Mouse (Mus musculus): ENCODE data around the gene Actrt3.
A peak's percentile ranks its signal among the peaks of the same experiment; 100 is the strongest.

Actrt3 gene

DNA sequence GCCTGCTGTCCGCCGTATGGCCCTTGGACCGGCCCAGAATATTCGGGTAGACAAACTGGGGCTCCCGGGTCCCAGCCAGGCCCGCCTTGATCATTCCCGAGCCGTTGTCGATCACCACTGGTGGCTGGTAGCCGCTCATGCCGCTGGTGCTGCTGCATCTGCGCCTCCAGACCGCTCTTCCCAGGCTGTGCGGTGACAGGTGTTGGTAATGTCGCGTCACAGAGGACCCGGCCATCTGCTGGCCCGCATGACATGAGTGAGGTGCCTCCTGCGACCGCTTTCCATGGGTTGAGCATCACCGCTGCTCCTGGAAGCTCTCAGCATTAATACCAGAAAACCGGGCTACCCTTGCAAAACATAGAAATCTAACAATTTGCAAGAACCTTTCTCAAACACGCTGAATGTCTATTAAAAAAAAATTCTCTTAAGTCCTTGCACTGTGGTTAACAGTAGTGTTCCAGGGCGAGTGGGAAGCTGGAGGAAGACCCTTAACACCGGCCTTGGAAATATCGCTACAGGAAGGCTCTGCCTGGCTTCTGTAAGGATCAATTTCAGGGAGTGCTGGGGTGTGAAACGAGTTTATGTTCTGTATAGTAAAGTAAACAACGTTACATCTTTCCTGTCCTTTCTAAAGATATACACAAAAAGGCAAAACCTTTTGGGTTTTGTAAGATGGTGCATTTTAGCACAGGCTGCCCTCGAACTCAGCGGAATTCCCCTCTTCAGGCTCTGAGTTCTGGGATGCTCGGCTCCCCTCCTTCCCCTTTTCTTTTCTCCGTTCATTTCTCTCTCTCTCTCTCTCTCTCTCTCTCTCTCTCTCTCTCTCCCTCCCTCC lies at the start of gene Actrt3:
Gene Actrt3, minus strand, starts transcription at position 229 of the 835 bp plus-strand sequence.
- peak; percentile 44 for DNase-seq (ENCODE audit: extremely low read depth, low read depth)

DNA sequence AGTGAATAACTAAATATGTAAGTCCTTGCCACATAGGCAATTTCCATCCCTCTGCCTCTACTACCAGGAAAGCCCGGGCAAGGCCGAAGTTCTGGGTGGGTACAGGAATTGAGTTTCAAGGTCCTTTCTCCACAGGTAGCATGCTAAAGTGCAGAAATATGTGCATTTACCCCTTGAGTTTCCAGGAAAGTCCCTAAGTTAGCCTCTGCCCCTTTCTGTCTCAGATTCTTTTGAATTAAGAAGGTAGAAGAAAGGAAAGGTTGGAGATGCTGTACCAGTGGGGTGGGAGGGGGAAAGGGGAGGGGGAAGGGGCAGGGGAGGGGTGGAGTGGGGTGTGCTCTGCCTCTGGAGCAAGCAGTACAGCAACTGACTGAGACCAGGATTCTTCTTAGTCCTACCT lies 48.7 kb upstream of the Actrt3 start:
- no peak for DNase-seq (ENCODE audit: extremely low read depth, low read depth)

DNA sequence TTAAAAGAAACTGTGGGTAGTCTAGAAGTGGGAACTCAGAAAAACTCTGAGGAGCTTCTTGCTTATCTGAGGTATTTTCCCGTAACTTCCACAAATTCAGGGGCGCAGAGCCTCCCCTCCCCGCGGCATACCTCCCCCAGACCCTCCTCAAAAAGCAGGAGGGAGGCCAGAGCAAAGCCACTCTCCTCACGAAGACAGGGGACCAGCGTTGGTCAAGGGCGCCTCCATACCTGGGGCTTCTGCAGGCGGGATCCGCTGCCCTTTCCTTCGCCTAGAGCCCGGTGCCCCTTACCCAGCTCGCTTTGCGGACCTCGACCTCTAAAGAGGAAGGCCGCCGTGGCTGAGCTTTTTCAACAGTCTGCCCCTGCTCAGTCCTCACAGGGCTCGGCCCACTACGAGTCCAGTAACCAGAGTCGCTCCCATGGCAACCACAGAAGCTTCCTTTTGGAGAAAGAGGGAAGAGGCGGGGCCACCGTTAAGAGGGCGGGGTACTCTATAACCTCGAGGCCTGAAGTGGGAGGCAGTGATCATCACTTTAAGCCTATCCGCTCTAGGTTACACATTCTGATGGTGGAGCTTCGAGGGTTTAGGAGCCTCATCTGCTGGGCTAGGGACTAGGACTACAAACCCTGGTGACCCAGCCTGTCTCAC lies 47.8 kb upstream of the Actrt3 start, which contains the start of gene Lrrc34:
Gene Lrrc34, minus strand, starts transcription at position 430 of the 651 bp plus-strand sequence.
- DNase-seq (ENCODE audit: extremely low read depth, low read depth) = no peak

DNA sequence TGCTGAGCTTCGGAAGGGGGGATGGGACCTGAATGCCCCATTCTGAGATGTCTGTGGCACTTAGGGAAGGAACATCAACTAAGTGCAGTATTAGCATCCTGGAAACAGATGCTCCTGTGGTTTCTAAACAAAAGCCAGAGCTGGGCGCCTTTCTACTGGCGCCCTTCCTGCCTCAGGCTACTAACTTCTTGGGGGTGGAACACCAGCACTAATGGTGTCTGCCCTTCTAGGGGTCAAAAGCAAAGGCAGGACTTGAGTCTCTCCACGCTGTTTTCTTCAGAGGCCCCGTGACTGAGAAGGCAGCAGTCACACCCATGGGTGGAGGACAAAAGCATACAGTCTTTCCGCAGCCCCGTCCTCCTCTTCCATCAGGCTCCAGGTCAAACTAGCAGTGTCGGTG lies 47.0 kb upstream of the Actrt3 start:
- DNase-seq (ENCODE audit: extremely low read depth, low read depth) = no peak

DNA sequence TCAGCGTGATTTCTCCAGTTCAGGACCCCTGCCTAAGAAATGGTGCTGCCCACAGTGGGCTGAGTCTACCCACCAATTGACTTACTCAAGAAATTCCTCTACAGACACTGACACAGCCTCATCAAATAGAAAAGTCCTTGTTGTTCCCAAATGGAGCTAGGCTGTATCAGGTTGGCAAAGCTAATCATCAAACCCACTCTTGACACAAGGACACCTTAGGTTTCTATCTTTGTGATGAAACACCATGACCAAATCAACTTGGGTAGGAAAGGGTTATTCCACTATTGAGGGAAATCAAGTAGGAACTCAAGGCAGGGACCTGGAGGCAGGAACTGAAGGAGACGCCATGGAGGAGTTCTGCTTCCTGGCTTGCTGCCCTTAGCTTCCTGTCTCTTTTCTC lies 44.5 kb upstream of the Actrt3 start, which contains the start of gene Lrriq4:
Gene Lrriq4, plus strand, starts transcription at position 301 of the 400 bp plus-strand sequence.
- no peak for DNase-seq (ENCODE audit: extremely low read depth, low read depth)

DNA sequence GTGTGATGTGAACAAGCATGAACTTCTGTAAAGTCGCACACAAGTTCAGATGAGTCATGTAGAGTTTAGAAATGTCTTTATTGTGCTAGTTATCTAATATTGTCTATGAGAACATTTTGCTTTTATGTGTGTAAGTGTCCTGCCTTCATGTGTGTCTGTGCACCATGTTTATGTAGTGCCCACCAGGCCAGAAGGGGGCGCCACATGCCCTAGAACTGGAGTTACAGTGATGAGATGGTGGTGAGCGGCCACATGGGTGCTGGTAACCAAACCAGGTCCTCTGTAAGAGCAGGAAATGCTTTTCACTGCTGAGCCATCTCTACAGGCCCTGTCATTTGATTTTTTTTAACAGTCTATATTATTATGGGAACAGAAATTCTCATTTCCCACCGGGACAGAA lies 35.9 kb upstream of the Actrt3 start:
- DNase-seq (ENCODE audit: extremely low read depth, low read depth) = no peak

DNA sequence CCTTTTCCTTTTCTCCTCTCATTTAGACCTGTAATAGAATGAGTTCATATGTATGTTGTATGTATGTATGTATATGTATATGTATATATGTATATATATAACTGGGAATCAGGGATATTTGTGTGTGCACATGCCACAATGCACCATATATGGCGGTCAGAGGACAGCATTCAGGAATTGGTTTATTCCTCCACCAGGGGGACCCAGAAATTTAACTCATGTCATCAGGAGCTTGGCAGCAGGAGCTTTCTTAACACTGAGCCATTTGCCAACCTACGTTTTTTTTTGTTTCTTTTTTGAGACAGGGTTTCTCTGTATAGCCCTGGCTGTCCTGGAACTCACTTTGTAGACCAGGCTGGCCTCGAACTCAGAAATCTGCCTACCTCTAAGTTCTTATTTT lies 33.9 kb upstream of the Actrt3 start:
- no peak for DNase-seq (ENCODE audit: extremely low read depth, low read depth)

DNA sequence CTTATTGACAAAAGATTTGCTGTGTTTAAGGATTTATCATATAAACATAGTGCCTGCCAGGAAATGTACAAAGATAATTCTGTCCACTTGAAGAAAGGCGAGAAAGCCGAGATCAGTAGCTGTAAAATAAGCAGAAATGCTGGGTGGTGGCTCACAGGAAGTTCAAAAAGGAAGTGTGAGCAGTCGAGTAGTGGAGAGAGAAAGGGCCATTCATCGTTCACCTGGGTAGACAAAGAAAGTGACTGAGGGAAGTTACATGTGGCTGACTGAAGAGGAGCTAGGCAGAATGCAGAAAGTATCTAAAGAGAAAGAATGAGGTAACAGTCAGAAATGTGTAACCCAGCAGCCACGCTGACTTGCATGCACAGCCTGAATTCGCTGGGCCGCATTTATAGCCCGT lies 20.4 kb upstream of the Actrt3 start:
- peak; percentile 25 for DNase-seq (ENCODE audit: extremely low read depth, low read depth)

DNA sequence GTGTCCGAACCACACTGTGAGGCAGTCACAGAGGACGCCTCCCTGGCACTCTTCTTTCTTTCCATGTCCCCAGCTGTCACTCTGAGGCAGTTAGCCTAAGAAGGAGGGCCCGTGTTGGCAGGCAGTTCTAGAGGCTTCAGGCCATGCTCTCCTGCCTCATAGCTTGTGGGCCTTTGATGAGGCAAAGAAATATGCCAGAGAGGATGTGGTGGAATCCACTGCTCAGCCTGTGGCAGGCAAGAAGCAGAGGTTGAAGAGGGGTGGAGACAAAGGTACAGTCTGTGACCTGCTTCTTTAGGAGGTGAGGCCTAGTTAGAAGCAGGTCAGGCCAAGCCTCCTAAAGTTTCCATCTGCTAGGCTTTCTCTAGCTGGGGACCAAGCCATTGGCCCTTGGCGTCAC lies 11.2 kb upstream of the Actrt3 start:
- no peak for DNase-seq (ENCODE audit: extremely low read depth, low read depth)

DNA sequence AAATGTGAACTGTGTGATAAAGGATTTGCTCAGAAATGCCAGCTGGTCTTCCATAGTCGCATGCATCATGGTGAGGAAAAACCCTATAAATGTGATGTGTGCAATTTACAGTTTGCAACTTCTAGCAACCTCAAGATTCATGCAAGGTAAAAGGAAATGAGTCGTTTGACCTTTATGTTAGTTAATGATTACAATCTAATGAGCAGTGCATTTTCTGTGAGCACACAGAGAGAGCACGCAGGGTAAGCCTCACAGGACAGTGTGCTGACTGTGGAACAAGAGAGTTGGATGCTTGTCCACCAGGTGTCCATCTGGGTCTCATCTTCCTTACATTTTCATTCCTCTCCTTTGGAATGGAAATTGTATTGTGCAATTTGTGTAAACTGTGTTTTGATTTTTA lies 9.3 kb upstream of the Actrt3 start:
- DNase-seq (ENCODE audit: extremely low read depth, low read depth) = no peak

DNA sequence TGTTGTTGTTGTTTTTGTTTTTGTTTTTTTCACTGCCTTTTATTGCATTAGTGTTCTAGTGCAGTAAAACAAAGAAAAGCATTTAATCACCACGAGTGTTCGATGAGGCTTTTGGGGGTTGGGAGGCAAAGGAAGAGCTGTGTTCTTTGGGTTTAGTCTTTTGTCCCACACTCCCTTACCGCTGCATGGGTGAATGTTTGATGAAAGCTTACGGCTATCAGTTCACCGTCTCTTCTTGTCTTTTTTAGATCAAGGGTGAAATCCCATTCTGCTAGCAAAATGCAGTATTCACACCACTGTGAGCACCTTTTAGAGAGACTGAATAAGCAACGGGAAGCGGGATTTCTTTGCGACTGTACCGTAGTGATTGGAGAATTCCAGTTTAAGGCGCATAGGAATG lies 3.5 kb upstream of the Actrt3 start:
- DNase-seq (ENCODE audit: extremely low read depth, low read depth) = no peak

DNA sequence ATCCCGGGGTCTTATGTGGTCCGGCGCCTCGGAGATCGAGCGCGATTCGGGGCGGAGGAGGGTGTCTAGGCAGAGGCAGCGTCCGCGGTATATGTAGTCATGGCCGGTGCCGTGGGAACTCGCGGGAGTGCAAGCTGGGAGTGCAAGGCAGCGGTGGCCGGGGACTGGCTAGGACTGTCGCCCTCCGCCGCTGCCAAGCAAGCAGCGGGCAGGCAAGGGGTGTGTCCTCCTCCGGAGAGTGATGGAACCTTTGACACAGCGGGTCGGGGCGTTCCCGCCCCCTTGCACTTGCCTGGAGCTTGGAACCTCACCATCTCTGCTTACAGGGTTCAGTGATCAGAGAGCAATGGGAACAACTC lies 3.0 kb upstream of the Actrt3 start:
- DNase-seq (ENCODE audit: extremely low read depth, low read depth) = peak; percentile 51

DNA sequence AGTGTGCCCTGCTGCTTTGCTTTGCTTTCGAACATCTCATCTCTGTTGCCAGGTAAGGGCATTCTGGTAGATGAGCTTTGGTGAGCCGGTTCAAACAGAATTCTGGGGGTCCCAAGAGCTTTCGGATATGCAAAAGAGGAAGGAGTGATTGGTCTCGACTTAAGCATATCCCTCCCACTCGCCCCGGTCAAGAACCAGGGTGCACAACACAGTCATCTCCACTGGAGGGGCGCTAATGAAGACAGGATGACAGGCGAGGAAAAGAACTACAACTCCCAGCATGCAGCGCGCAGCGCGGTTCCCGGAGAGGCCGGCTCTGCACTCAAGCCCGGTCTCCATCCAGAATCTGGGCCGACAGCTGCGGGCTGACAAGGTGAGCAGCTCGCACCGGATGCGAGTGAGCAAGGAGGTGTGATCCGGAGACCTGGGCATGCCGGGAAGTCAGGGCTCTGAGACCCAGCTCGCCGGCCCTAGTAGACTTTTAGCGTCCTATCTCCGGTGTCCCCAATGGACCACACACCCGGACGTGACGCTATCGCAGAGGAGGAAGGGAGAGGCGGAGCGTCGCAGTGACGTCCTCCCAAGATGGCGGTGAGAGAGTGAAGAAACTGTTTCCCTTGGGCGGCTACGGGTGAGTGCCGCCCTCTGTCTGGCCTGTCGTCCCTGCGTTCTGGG lies 2.5 kb upstream of the Actrt3 start, which contains the start of gene Mynn:
Gene Mynn, plus strand, starts transcription at position 1 of the 675 bp plus-strand sequence.
- peak; percentile 94 for DNase-seq (ENCODE audit: extremely low read depth, low read depth)

DNA sequence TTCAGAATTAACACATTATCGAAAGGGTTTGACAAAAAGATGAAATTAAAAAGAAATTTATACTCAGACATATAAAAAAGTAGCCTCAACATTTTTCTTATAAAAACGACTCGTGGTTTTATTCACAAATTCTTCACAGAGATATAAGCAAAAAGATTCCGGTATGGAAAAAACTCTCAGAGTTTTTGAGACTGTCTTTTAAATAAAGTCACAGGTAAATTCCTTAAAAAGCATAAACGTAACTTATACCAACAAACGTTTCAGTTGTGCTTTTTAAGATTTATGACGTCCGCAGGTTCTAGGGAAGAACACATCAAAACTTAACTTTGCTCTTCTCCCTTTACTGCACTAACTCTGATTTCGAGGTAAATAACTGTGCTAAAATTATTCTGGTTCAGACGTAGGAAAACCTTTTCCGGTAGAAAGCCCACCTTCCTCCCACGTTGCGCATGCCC lies 1.9 kb upstream of the Actrt3 start:
- DNase-seq (ENCODE audit: extremely low read depth, low read depth) = no peak

DNA sequence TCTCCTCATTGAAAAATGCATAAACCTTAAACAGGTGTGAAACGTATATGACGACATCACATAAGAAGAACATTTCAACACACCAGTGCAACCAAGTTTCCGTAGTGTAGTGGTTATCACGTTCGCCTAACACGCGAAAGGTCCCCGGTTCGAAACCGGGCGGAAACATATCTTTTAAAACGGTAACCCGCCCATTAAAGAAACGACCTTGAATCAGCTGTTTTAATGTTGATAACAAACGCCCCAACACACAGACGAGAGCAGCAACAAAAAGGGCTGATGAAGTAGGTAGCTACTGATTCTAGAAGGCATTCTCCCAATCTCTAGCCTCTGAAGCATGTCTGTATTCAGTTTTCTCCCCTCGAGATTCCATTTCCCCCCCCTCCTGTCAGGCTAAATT lies 1.4 kb upstream of the Actrt3 start:
- peak; percentile 87 for DNase-seq (ENCODE audit: extremely low read depth, low read depth)

DNA sequence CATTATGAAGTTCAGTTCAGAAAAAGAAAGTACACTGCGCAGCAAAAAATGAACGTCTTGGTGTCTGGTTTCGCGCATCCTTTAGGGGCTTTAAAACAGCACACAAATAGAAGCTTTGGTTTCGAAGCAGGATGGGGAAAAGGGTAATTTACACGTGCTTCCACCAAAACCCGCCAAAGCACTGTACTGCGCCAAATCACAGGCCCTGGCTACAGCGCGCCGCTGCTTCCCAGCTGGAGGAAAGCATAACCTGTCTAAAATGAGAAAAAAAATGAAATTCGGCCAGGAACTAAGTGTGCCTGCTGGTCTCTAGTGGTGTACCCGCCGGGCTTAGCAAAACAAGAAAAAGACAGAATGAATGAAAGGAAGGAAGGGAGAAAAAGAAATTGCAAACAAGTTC lies 978 bp upstream of the Actrt3 start:
- peak; percentile 49 for DNase-seq (ENCODE audit: extremely low read depth, low read depth)

DNA sequence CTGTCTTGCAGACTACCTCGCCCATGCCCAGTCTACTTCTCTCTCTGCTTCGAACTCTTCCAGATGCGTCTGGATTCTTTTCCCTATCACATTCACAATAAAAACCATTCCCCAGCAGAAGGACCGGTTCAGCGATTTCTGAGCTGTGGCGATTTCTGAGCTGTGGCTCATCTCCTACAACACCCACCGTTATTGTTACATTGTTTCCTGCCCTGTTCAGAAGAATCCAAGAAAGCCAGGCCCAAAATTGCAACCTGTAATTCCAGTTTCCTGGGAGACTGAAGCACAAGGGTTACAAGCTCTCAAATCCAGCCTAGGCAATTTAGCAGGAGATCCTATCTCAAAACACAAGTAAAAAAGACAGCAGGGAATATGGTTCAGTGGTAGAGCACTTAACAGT lies 2.5 kb downstream of the Actrt3 start:
- no peak for DNase-seq (ENCODE audit: extremely low read depth, low read depth)

DNA sequence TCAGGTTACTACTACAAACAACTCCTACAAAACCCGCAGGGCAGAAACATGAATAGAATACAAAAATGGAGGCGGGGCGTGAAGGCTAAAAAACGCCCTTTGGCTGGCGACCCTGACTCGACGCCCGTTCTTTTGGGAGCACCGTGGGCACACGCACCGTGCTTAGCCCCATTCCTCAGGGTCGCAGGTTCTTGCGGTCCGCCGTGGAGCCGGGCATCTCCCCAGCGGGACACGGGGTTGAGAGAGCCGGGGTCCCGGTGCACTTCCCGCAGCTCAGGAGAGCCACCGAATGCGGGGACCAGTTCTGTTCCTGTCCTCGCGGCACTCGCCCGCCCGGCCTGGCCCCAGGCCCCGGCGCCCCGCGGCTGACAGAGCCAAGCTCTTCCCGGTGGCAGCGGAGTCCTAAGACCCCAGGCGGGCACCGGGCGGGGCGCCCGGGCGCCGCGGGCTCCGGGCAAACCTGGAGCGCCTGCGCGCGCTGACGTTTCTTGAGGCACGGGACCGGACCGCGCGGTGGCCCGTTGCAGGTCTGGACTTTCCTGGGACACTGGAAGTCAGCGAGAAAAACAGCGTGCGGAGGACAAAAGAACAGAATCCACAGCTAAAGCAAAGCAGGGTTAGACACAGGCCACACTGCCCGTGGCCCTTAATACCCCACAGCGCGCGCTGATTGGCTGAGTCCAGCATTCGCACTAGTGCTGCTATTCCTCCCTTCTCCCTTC lies 4.5 kb downstream of the Actrt3 start:
- DNase-seq (ENCODE audit: extremely low read depth, low read depth) = peak; percentile 18

DNA sequence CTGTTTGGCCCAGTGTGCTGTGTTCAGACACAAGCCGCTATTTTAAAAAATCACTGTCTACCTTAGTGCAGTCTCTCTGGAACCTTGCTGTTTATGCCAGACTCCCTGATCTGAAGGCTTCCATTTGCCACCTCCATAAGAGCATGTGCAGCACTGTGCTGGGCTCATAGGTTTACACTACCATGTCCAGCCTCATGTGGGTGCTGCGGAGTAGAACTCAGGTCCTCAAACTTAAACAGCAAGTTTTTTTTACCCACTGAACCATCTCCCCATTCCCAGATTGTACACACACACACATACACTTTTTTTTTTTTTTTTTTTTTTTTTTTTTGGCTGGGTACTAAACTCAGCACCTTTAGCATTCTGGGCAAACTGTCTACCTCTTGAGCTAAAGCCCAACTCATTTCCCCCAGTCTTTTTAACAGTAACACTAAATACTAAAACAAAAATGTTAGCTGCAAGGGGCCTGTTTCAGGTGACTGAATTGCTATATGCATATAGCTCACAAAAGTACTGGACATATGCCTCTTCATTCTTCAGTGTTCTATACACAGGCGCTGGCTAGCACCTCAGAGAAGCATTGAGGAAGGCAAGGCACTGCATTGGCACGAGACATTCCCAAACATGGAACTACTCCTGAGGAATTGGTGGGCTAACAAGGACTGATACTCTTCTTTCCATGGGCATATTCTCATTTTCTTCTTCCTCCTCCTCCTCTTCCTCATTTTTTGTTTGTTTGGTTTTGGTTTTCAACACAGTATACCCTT lies 5.8 kb downstream of the Actrt3 start:
- peak; percentile 60 for DNase-seq (ENCODE audit: extremely low read depth, low read depth)

DNA sequence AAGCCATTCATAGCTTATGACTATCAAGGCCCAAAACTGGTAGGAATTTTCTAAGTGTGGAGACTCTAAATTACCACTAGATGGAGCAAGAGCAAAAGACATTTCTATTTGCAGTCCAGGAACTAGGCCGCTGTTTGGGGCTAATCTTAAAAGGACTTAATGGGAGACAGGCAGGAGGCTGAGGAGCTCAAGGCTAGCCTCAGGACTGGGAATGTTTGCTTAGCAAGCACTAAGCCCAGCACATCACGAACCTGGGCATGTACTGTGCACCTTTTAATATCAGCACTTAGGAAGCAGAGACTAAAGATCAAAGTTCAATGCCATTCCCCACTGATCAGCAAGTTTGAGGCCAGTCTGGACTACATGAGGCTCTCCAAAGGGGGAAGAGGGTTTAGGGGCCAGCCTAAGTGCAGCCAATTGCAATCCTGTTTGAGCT lies 7.3 kb downstream of the Actrt3 start:
- peak; percentile 73 for DNase-seq (ENCODE audit: extremely low read depth, low read depth)

DNA sequence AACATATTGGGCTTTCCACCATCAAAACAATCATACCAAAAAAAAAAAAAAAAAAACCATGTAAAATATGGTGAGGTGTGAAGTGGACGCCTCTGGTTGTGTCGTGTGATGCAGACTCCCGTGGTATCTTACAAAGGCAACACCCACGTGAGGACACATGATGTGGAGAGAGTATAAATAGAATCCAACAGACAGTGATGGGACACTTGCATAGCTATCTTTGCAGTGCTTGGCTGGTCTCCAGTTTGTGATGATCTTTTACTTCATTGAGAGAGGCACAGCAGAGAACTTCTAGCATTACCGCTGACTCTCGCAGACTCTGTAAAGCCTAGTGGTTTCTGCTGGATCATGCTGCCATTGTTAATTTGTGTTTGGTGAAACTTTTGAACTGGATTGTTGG lies 10.9 kb downstream of the Actrt3 start:
- DNase-seq (ENCODE audit: extremely low read depth, low read depth) = no peak

Data from MEL-GATA-1-ER (cell line).